Mouse (Mus musculus) spleen, postnatal 14 days (tissue): Measurements from ENCODE around the gene Slc25a29.

Experiments used
- DNase-seq, 2 experiments: peaks; one replicate each; pipeline ENCODE4 v3.0.0; 2021 to 2022; ENCODE audit warnings: low spot score in 2 of 2

Slc25a29 gene

GRCm38 (mm10) chr12:108834337-108834736, 1.3 kb downstream of the Slc25a29 start:
- DNase-seq = no peak

DNA sequence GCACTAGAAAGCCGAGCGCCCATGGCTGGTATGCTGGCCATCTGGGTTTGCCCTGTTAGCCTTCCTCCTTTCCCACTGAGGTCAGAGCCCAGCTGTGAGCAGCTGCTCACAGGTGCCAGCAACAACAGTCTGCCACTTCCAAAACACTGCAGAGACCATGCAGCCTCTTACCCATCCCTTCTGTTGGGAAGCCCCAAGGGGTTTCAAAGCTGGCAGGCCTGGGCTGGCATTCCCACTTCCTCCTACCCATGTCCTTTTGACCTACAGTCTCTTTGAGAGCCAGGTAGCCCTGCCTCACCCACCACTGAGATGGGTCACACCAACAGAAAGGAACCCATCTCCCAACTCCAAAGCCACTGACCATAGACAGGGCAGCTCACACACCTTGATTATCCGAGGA, 2.3 kb downstream of the Slc25a29 start:
- no peak for DNase-seq

DNA sequence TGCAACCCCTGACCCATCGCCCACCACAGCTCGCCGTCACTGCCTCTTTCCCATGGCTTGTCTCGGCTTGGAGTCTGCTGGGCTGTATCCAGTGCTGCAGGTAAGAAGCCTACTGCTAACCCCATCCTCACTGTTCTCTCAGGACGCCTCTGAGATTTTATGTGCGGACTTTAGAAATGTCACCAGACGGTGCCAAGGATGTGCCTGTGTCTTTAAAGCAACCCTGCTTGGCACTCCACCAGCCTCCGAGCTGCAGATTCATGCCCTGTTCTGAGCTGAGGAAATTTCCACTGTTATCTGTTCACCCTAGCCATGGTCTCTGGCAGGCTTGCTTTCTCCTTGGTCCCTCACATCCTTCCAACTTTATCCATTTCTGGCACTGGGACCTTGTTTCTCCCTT, 2.8 kb downstream of the Slc25a29 start:
- DNase-seq = no peak

GRCm38 (mm10) chr12:108831966-108832643, 3.6 kb downstream of the Slc25a29 start:
- DNase-seq = no peak

DNA sequence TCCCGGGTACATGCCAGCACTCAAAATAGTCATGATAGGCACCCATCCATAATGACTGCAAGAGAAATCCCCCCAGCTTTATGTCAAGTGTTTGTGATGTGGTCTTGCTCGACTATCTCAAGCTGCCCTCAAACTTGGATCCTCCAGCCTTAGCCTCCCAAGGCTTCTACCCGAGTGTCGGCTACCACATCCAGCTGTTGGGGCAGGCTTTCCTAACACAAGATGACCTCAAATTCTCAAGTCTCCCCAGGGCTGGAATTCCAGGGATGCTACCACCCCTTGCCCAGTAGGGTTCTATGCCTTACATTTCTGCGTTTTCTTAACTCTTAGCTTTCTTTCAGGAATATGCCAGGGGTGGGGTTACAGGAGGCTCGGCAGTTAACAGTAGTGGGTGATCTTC, 5.3 kb downstream of the Slc25a29 start:
- no peak for DNase-seq

- DNase-seq = no peak
Measured at GRCm38 (mm10) chr12:108829636-108830035, 6.0 kb downstream of the Slc25a29 start.

- DNase-seq = no peak
Measured at GRCm38 (mm10) chr12:108827641-108828040, 8.0 kb downstream of the Slc25a29 start.

DNA sequence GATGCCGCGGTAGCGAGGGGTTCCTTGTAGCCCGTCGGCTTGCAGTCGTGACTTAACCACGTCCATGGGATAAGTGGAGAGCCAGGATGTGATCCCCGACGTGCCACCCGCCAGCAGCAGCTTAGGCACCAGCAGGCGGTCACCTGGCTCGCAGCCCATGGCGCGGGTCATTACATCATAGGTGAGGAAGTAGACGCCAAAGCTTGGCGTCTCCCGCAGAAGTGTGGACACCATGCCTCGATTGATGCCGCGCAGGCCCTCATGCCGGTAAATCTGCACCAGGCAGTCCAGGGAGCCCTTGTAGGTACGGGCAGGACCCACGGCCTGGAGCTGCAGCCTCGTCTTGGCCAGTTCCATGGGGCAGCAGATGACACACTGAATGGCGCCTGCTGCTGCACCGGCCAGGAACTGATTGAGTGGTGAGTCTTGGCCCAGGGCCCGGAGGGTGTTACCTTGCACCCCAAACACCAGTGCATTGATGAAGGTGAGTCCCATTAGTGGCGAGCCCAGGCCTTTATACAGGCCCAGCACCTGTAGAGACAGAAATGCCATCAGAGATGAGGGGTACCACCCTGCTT, 8.6 kb downstream of the Slc25a29 start:
- DNase-seq = no peak

DNA sequence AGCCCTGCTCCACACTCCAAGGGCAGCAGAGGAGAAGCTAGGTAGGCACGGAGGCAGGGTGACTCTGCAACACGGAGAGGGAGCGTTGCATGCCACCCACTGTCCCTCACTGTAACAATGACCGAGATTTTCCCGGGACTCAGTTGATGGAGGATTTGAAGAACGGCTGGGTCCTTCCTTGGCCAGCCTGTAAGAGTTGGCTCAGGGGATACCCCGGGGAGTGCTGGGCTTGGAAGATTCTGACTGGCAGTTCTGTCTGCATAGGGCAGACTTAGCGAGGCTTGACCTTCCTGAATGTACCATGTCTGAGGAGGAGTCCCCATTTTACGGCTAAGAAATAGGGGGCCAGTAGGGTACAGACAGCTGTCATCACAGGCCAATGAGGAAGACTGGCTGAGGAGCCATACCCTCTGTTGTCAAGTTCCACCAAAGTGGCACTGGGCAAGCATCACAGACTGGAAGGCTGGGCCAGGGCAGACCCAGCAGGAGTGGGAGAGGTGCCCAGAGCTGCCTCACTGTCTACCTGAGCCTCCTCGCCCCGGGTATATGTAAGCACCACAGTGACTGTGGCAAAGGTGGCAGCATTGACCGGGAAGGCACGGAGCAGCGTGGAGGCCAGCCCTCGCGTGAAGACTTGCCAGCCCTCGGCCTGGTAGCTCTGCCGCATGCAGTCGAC, 9.3 kb downstream of the Slc25a29 start:
- DNase-seq = no peak

DNA sequence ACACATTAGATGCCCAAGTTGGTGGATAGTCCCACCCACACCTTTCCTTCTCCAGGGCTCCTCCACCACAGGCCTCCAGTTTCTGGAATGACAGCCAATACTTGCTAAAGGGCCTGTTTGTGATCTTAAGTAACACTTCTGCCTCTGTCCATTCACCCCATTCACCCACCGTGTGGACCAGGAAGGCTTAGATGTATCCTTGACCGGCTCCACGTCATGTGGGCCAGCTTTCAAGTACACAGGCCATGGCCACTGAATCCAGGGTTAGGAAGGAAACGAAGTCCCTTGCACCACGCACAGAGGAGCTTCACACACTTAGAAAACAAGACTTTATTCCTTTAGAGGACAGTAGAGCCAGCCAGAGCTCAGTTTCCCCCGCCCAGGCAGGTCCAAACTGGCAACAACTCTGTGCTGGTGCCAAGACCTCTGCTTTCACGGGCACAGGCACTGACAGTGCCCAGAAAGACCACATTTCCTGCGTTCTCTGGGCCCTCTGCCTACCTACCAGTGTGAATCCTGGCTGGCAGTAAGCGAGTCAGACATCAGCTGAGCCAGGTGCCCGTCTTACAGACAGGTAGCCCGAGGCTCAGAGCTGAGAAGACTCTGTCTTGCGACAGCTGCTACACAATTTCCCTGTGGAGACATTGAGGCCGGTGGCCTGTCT, 10.0 kb downstream of the Slc25a29 start:
- DNase-seq = no peak

- DNase-seq = no peak
Measured at GRCm38 (mm10) chr12:108824225-108824874, 11.3 kb downstream of the Slc25a29 start.

DNA sequence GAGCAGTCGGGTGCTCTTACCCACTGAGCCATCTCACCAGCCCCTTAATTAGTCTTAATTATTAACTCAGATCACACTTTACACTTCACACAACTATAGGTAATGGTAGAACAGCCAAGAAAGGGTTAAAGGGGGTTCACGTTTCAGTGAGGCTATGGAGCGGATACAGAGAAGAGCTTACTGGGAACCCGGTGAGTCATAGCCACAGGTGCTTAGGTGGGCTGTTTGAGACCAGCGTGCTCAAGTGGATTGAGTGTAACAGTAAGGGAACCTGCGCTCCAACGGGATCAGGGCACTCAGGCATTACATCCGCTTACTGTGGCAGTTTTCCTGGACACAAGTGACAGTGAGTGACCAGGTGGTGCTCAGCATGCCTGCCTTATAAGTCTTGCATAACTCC, 12.6 kb downstream of the Slc25a29 start:
- no peak for DNase-seq

DNA sequence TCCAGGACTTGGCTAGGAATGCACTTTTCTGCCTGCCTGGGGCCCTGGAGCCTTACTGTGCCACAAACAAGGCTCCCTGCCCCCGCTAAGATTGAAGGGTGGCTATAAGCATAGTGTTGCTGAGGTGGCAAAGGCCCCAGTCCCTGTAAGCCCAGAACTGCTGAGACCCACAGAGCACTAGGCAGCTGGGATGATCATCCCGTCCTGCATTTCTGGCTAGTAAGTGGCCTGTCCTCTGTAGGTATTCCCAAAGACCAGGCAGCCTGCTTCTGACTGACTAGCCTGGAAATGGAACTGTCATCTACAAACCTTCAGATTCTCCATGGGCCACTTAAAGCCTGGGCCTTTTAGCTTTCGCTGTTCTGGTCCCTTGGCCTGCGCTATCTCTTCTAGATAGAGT, 15.2 kb downstream of the Slc25a29 start:
- no peak for DNase-seq

- DNase-seq = no peak
Measured at GRCm38 (mm10) chr12:108816569-108816968, 19.1 kb downstream of the Slc25a29 start.

DNA sequence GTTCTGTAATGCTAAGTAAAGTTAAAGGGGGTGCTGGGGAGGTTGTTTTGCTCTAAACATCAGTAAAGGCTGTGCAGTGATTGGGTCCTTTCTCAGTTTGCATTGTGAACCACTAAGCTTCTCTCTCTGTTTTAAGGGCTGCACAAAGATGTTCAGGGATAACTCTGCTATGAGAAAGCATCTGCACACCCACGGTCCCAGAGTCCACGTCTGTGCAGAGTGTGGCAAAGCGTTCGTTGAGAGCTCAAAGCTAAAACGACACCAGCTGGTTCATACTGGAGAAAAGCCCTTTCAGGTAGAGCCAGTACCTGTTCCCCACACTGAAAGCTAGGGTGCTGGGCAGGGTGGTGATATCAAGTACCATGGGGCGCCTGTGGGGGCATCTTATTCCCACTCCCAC, 21.2 kb downstream of the Slc25a29 start:
- no peak for DNase-seq

DNA sequence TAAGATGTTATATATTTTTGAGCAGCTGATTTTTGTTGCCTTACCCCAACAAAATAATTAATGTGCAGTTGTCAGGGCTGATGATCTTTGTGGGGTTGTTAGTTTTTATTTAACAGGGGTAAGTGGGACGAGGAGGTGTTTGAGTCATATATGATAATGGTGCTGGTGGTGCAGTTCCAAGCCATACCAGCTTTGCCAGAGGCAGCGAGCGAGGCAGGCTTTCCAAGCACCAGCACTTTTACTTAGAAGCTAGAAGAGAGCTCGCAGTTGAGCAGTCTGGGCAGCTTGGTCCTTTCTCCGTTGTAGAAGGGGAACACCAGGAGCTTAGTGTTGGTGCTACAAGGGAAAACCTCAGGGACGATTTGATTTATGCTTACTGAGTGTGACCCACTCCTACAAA, 23.2 kb downstream of the Slc25a29 start:
- DNase-seq = no peak

DNA sequence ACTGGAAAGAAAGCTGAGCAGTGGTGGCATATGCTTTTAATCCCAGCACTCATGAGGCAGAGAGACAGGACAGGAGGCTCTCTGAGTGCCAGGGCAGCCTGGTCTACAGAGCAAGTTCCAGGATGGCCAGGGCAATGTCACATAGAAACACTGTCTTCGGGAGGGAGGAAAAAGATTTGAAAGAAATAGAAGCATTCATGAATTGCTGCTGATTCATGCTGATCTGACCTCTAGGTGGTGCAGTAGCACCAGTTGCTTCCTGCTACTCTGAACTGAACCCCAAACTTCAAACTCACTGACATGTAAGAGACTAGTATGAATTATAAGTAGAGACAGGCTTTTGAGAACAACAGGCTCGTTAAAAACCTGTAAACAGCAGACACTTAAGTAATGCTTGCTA, 24.6 kb downstream of the Slc25a29 start:
- DNase-seq = no peak

GRCm38 (mm10) chr12:108810309-108810708, 25.4 kb downstream of the Slc25a29 start:
- DNase-seq = no peak

DNA sequence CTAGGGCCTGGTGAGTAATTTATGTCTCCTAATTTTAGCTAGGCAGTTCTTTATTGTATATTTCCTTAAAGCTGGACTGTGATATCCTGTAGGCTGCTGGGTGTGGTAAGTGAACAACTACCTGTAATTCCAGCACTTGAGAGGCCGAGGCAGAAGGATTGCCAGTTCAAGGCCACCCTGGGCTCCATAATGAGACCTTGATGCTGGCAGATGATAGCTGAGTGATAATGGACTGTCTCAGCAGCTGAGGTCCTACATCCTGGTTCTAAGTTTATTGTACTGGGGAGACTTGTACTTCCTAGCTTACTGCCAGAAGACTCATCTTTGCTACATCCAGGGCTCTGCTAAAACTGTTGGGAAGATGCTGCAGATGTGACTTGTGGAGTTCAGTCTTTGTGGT, 25.9 kb downstream of the Slc25a29 start:
- DNase-seq = no peak

GRCm38 (mm10) chr12:108808465-108808864, 27.2 kb downstream of the Slc25a29 start:
- DNase-seq = no peak

DNA sequence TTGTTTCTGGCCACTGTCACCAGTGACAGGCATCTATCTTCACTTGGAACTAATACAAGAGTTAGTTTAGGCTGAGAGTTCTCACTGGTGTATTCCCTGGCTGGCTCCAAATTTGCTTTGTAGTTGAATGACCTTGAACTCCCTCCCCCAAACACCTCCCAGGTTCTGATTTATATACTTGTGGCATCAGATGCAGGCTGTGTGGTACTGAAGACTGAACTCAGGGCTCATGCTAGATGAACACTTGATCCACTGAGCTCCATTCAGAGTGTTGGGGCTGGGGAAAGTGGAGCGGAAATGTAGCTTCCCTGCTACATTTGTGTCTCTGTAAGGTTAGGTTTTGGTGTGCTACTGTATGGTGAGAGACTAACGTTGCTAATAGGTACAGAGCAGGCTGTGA, 31.3 kb downstream of the Slc25a29 start:
- no peak for DNase-seq

GRCm38 (mm10) chr12:108801613-108802012, 34.1 kb downstream of the Slc25a29 start:
- no peak for DNase-seq
